Mouse (Mus musculus) lung, postnatal 36 days (tissue): ENCODE results near the gene Aatk.

ENCODE experiments used
- DNase-seq: peaks from one replicate; pipeline ENCODE4 v3.0.0; 2022; ENCODE audit warnings: mixed read lengths

Gene Aatk

GRCm38 (mm10) chr11:119986751-119987425, 60.1 kb downstream of the Aatk start:
- no peak for DNase-seq

GRCm38 (mm10) chr11:119983151-119983550, 63.8 kb downstream of the Aatk start:
- DNase-seq, result no peak

GRCm38 (mm10) chr11:119982236-119982635, 64.7 kb downstream of the Aatk start:
- no peak for DNase-seq

- no peak for DNase-seq
Observed at GRCm38 (mm10) chr11:119981769-119982168, 65.2 kb downstream of the Aatk start.

GRCm38 (mm10) chr11:119979596-119980385, 67.2 kb downstream of the Aatk start:
- peak; percentile 37 for DNase-seq

GRCm38 (mm10) chr11:119978701-119979100, 68.3 kb downstream of the Aatk start:
- DNase-seq, result no peak

- peak; percentile 86 for DNase-seq
Observed at GRCm38 (mm10) chr11:119975739-119976501, 71.0 kb downstream of the Aatk start.

- peak; percentile 81 for DNase-seq
Observed at GRCm38 (mm10) chr11:119973789-119974188, 73.2 kb downstream of the Aatk start.

GRCm38 (mm10) chr11:119970021-119970851, 76.7 kb downstream of the Aatk start:
- DNase-seq, result no peak

GRCm38 (mm10) chr11:119967892-119968291, 79.1 kb downstream of the Aatk start:
- DNase-seq, result peak; percentile 47

- no peak for DNase-seq
Observed at GRCm38 (mm10) chr11:119967401-119967800, 79.6 kb downstream of the Aatk start.

- DNase-seq, result no peak
Observed at GRCm38 (mm10) chr11:119966294-119966693, 80.7 kb downstream of the Aatk start.

- DNase-seq, result no peak
Observed at GRCm38 (mm10) chr11:119965053-119965452, 81.9 kb downstream of the Aatk start.

GRCm38 (mm10) chr11:119961511-119961910, 85.5 kb downstream of the Aatk start:
- DNase-seq, result no peak

GRCm38 (mm10) chr11:119960671-119961070, 86.3 kb downstream of the Aatk start:
- DNase-seq, result no peak

- no peak for DNase-seq
Observed at GRCm38 (mm10) chr11:119959714-119960113, 87.3 kb downstream of the Aatk start.

- DNase-seq, result peak; percentile 65
Observed at GRCm38 (mm10) chr11:119958856-119959255, 88.1 kb downstream of the Aatk start.
